Mouse (Mus musculus) cortical plate, adult 2 months (tissue): Measurements from ENCODE around the gene Rbbp6. TPM values are rescaled to one million over a fixed set of nuclear protein-coding genes. Genes with fewer than 3 reads are reported as not detected.
A peak's percentile ranks its signal among the peaks of the same experiment; 100 is the strongest.

Experiments used
- H3K27ac ChIP-seq: fragments of 200-500 bp; 2 replicates; pipeline ENCODE4 v1.5.1; 2012; ENCODE audit warnings: low read length, control low read depth, inconsistent platforms; ENCODE audit not compliant: insufficient read depth
- H3K4me1 ChIP-seq: fragments of 200-500 bp; 2 replicates; pipeline ENCODE4 v1.6.1; 2011; ENCODE audit warnings: low read length; ENCODE audit not compliant: control insufficient read depth, insufficient read depth
- H3K4me3 ChIP-seq: fragments of 200-500 bp; 2 replicates; pipeline ENCODE4 v1.5.1; 2011; ENCODE audit warnings: mild to moderate bottlenecking, low read length, control low read depth; ENCODE audit not compliant: insufficient read depth
- CTCF ChIP-seq: fragments of 200-500 bp; IDR thresholded peaks from 2 replicates; pipeline ENCODE4 v1.5.1; 2011; ENCODE audit warnings: mild to moderate bottlenecking, control low read depth, low read length; ENCODE audit not compliant: insufficient read depth; ENCODE audit errors: extremely low read depth
- POLR2A ChIP-seq: fragments of 200-500 bp; IDR thresholded peaks from 2 replicates; pipeline ENCODE4 v1.6.1; 2011; ENCODE audit warnings: mild to moderate bottlenecking, low read length, control low read depth; ENCODE audit not compliant: insufficient read depth; ENCODE audit errors: extremely low read depth
- polyA plus RNA-seq: library from polyadenylated mRNA; depleted of rRNA; stranded (reverse); fragments of >200 nt; gene quantifications from 2 replicates; pipeline ENCODE4 v1.2.3, GENCODE M21; 2012

The Rbbp6 gene
- polyA plus RNA-seq, 1 experiment = 51.7 TPM

DNA sequence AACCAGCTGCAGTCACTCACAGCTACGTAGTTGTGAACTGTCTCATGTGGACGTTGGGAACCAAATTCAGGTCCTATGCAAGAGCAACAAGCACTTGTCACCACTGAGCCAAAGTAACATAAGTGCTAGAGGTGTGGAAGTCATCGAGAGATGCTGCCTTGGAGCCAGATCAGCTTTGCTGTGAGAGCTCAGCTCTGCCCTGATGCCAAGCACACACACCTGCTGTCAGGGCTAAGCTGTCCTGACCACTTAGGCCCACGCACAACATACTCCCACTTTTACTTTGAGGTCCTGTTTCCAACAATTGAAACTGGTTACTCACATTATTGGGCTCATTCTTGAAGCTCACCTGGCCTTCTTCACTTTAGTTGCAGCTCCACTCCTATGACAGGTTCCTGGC is 37.7 kb downstream of the Rbbp6 start:
- TF ChIP-seq CTCF = no peak
- TF ChIP-seq POLR2A = no peak
- Histone ChIP-seq H3K27ac (no peak overlapping the region), H3K4me1 (no peaks in the 10 kb centered on the region), H3K4me3 (no peak overlapping the region)

DNA sequence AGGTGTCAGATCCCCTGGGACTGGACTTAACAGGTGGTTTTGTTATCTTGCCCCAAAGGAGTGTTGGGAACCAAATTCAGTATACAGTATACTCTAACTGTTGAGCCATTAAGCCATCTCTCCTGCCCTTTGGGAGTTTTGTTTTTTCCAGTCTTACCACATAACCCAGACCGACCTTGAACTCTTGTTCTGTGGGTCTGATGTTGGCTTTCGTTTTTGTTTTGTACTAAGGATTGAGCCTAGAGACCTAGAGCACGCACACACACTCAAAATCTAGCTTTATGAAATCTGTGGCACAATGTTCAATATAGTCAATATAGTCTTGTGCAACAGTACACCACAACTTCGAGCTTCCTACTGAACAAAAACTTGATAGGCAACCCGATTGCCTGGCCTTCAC is 39.0 kb downstream of the Rbbp6 start:
- TF ChIP-seq CTCF (no peak), POLR2A (no peak)
- no peak overlapping the region for H3K4me3 ChIP-seq

DNA sequence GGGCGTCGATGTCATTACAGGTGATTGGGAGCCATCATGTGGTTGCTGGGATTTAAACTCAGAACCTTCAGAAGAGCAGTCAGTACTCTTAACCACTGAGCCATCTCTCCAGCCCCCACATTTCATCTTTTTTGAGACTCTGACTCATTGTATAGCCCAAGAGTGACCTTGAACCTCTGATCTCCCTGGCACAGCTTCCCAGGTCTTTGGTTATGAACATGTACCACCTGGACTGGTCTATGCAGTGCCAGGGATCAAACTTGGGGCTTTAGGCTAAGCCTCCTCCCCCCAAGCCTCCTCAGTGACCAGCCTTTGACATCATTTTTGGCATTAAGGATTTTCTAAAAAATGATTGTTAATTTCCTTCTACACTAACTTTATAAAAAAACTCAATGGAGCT is 40.8 kb downstream of the Rbbp6 start:
- H3K4me3 ChIP-seq = no peak overlapping the region
- no peaks in the 10 kb centered on the region for H3K4me1 ChIP-seq
- H3K27ac ChIP-seq = no peak overlapping the region
- TF ChIP-seq POLR2A (no peak), CTCF (no peak)

More for the DNA sequence above, 39.0 kb downstream of the Rbbp6 start:
- no peak overlapping the region for H3K27ac ChIP-seq
- H3K4me1 ChIP-seq = no peaks in the 10 kb centered on the region

DNA sequence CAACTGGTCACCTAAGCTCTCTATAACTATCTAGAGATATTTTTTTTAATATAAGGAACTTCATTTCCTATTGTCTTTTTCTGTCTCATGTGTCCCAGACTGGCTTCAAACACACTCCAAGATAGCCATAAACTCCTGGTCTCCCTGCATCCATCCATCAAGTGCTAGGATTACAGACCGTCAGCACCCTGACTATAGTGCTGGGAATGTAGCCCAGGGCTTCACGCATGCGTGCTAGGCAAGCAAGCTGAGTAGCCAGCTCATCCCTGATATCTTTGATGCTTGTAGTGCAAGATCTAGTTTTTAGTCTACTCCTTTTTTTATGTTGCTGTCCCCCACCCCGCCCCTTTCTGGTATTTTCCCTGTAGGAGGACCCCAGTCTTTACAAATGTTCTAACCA is 42.3 kb downstream of the Rbbp6 start:
- H3K4me3 ChIP-seq = no peak overlapping the region
- H3K4me1 ChIP-seq = no peaks in the 10 kb centered on the region
- TF ChIP-seq POLR2A (no peak), CTCF (no peak)
- no peak overlapping the region for H3K27ac ChIP-seq

DNA sequence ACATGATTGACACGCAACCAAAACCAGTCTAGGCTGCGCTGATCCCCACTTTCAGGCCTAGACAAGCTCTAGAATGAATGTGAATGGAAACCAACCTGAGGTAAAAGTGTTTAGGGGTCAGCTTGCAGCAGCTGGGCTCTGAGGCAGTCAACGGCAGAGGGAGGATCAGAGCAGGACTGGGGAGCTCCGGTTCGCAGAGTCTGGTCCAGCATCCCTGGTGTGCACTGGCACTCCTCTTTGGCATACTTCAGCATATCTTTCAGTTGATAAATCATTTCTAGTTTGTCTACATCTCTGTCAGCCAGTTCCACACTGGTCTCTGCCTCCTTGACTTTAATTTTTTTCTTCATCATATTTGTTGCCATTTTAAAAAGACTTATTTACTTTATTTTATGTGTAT is 48.0 kb downstream of the Rbbp6 start:
- H3K4me3 ChIP-seq = no peak overlapping the region
- no peak overlapping the region for H3K27ac ChIP-seq
- no peak for TF ChIP-seq CTCF
- no peak for TF ChIP-seq POLR2A
- no peaks in the 10 kb centered on the region for H3K4me1 ChIP-seq

DNA sequence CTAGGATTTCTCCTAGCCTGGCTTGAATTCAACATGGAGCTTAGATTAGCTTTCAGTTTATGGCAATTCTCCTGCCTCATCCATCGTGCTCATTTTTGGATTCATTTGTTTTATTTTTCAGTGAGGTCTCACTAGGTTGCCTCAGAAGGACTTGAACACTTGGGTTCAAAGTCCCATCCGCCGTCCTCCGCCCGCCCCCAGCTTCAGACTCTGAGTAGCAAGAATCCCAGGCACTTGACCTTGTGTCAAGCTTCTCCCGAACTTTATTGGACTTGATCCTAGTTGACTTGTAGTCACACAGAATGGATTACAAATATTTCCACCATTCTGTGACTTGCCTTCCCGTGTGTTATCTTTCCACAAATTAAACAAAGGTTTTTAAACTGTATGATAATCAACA is 49.2 kb downstream of the Rbbp6 start:
- TF ChIP-seq POLR2A (no peak), CTCF (no peak)
- no peak overlapping the region for H3K4me3 ChIP-seq
- no peak overlapping the region for H3K27ac ChIP-seq
- no peaks in the 10 kb centered on the region for H3K4me1 ChIP-seq

DNA sequence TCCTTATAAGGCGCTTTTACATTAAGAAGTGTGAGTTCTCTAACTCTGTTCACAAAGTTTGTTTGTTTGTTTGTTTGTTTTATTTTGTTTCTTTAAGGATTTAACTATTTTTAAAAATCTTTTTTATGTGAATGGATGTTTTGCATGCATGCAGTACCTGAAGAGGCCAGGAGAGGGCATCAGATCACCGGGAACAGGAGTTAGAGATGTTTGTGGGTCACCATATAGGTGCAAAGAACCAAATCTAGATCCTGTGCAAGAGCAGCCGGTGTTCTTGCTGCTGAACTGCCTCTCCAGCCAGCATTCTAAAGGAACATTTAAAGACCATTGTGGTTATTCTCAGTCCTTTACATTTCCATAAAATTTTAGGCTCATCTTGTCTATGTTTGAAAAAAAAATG is 52.1 kb downstream of the Rbbp6 start:
- TF ChIP-seq CTCF (peak; percentile 65), POLR2A (no peak)
- Histone ChIP-seq H3K27ac (no peak overlapping the region), H3K4me3 (no peak overlapping the region), H3K4me1 (no peaks in the 10 kb centered on the region)

DNA sequence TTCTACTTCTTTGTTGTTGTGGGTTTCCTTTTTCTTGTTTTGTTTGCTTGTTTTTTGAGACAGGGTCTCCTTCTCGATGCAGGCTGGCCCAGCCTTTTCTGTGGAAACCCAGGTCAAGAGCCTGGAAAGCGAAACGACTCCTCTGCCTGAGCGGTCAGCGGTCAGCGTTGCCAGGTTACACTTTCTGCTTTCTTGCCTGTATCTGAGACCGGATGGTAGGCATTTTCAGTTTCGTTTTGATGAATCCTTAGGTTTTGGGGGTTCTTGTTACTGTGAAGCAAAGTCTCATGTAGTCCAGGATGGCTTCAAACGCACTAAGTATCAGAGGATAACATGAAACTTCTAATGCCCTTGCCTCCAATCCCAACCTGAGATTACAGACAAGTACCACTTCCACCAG is 59.6 kb downstream of the Rbbp6 start:
- TF ChIP-seq POLR2A (no peak), CTCF (no peak)
- Histone ChIP-seq H3K4me3 (no peak overlapping the region), H3K27ac (no peak overlapping the region), H3K4me1 (no peaks in the 10 kb centered on the region)

DNA sequence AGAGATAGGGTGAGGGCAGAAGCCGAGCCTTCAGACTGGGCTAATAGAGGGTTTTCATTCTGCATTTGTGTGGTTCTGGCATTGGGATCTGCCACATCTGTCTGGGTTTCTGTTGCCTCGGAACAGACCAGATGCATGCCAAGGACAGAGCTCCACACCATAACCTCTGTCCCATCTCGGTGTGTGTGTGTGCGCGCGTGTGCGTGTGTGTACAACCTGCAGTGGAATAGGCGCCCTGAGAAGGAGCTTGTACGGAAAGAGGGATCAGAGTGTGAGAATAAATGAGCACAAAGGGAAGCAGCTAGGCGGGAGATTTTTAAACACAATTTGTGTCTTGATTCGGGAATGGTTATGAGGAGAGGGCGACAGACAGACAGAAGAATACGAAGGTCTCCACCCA is 64.8 kb downstream of the Rbbp6 start:
- H3K27ac ChIP-seq = 0 out of 2 replicates have a peak overlapping the region, but pooled peaks have one; percentile 1
- peak overlapping the region; percentile 38 for H3K4me3 ChIP-seq
- H3K4me1 ChIP-seq = peaks cover 4% of the 10 kb centered on the region; the same call in 1 of the 2 replicates
- TF ChIP-seq POLR2A (no peak), CTCF (no peak)

DNA sequence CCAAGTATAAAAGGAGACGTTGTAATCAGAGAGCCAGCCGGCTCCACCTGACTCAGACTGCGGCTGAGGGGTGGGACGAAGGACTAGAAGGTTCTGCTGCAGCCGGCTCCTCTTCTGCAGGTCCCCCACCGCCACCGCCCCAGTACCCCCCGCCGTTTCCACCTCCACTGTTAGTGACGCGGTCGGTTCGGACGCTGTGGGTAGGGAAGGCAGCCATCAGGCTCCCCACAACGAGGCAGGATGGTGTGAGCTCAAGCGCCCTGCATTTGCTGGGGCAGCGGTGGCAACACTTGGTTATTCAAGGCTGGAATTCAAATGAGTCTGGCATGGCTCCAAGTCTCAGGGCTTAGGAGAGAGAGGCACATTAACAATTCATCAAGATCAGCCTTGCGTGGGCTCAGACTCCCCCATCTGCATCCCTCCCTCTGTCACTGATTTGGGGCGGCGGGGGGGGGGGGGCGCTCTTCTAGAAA is 65.3 kb downstream of the Rbbp6 start:
- Histone ChIP-seq H3K27ac (no peak overlapping the region), H3K4me1 (peaks cover 4% of the 10 kb centered on the region; the same call in 1 of the 2 replicates)

DNA sequence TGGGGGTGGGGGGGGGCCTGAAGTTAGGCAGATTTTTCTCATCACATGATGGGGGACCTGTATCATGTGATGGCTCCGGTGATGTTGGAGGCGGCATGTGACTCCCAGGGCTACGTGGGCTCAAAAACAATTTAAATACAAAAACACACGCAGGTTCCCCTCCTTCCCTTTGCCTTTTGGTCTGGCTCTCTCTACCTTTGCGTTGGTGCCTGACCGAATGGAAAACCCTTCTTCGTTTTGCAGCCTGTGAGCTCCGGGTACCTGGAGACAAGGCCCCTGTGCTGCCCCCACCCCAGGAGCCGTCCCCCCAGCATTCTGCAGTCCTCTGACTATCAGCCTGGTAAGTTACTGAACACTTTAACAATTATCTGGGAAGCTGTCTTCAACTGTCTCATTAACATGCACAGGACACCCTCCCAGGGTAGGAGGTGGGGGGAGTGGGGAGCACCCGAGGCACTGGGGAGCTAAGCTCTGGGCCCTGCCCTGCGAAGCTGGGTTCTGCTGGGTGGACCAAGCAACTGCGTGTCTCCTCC is 65.8 kb downstream of the Rbbp6 start:
- Histone ChIP-seq H3K4me1 (peaks cover 4% of the 10 kb centered on the region; the same call in 1 of the 2 replicates), H3K4me3 (peak overlapping the region; percentile 38), H3K27ac (no peak overlapping the region)
- TF ChIP-seq POLR2A (peak; percentile 20; the same call in 1 of the 2 replicates), CTCF (no peak)

More for the DNA sequence above, 65.3 kb downstream of the Rbbp6 start:
- TF ChIP-seq POLR2A (peak; percentile 51), CTCF (no peak)
- peak overlapping the region; percentile 38 for H3K4me3 ChIP-seq

DNA sequence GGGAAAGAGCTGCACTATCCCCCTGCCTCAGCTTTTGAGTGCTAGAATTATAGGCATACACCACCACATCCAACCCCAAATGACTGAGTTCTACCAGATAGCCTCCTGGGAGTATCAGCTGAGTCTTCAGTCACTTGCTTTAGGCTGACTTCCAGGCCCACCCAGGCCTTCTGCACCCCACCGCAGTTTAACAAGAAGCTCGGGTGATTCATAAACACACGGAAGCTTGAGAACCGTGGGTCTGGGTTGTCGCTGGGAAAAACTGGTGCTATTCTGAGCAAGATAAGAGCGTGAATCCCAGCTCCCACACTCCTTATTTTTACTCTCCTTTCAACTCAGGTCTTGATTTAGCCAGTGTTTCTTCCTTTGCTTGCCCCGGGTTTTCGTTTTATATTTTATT is 69.8 kb downstream of the Rbbp6 start:
- no peak overlapping the region for H3K27ac ChIP-seq
- TF ChIP-seq POLR2A (no peak), CTCF (no peak)
- no peak overlapping the region for H3K4me3 ChIP-seq
- H3K4me1 ChIP-seq = peaks cover 4% of the 10 kb centered on the region; the same call in 1 of the 2 replicates
